Mouse (Mus musculus): Measurements from ENCODE around the gene H2al1e. TPM values are rescaled to one million over a fixed set of nuclear protein-coding genes. Genes with fewer than 3 reads are reported as not detected.
A peak's percentile ranks its signal among the peaks of the same experiment; 100 is the strongest.
"Not testable (repeated sequence)": the region's sequence is repeated elsewhere in the genome, so short reads cannot be mapped to it uniquely, and the experiment has no call there.

Gene H2al1e
- polyA plus RNA-seq (2012; rRNA removed) = not detected in 2 replicates

GRCm38 (mm10) chrX:11311634-11312033, at the start of gene H2al1e:
Gene H2al1e (plus strand): TSS chrX:11311934.
- DNase-seq (ENCODE audit: low read depth) = not testable (repeated sequence)

- DNase-seq (ENCODE audit: low read depth) = no peak
- TF ChIP-seq POLR2A (IDR thresholded peaks at IDR 0.05; ENCODE audit: borderline replicate concordance, extremely low read depth, insufficient read depth, insufficient read length, poor library complexity, severe bottlenecking) (no peak), CTCF (IDR thresholded peaks at IDR 0.05; ENCODE audit: borderline replicate concordance, extremely low read depth, insufficient read depth, insufficient read length) (no peak)
Observed at GRCm38 (mm10) chrX:11264918-11265317, 46.8 kb upstream of the H2al1e start.

- no peak for TF ChIP-seq CTCF (IDR thresholded peaks at IDR 0.05; ENCODE audit: borderline replicate concordance, extremely low read depth, insufficient read depth, insufficient read length)
- TF ChIP-seq POLR2A (IDR thresholded peaks at IDR 0.05; ENCODE audit: borderline replicate concordance, extremely low read depth, insufficient read depth, insufficient read length, poor library complexity, severe bottlenecking) = no peak
- DNase-seq (ENCODE audit: low read depth) = no peak
Observed at GRCm38 (mm10) chrX:11267791-11268190, 43.9 kb upstream of the H2al1e start.

- TF ChIP-seq POLR2A (IDR thresholded peaks at IDR 0.05; ENCODE audit: borderline replicate concordance, extremely low read depth, insufficient read depth, insufficient read length, poor library complexity, severe bottlenecking) (no peak), CTCF (IDR thresholded peaks at IDR 0.05; ENCODE audit: borderline replicate concordance, extremely low read depth, insufficient read depth, insufficient read length) (no peak)
- peak; percentile 68 for DNase-seq (ENCODE audit: low read depth)
Observed at GRCm38 (mm10) chrX:11269074-11269473, 42.7 kb upstream of the H2al1e start.

GRCm38 (mm10) chrX:11273190-11273589, 38.5 kb upstream of the H2al1e start:
- TF ChIP-seq CTCF (IDR thresholded peaks at IDR 0.05; ENCODE audit: borderline replicate concordance, extremely low read depth, insufficient read depth, insufficient read length) = no peak
- TF ChIP-seq POLR2A (IDR thresholded peaks at IDR 0.05; ENCODE audit: borderline replicate concordance, extremely low read depth, insufficient read depth, insufficient read length, poor library complexity, severe bottlenecking) = no peak
- no peak for DNase-seq (ENCODE audit: low read depth)

- no peak for DNase-seq (ENCODE audit: low read depth)
- TF ChIP-seq CTCF (IDR thresholded peaks at IDR 0.05; ENCODE audit: borderline replicate concordance, extremely low read depth, insufficient read depth, insufficient read length) = no peak
- TF ChIP-seq POLR2A (IDR thresholded peaks at IDR 0.05; ENCODE audit: borderline replicate concordance, extremely low read depth, insufficient read depth, insufficient read length, poor library complexity, severe bottlenecking) = no peak
Observed at GRCm38 (mm10) chrX:11277083-11277482, 34.7 kb upstream of the H2al1e start.

- DNase-seq (ENCODE audit: low read depth) = no peak
- TF ChIP-seq CTCF (IDR thresholded peaks at IDR 0.05; ENCODE audit: borderline replicate concordance, extremely low read depth, insufficient read depth, insufficient read length) = no peak
- TF ChIP-seq POLR2A (IDR thresholded peaks at IDR 0.05; ENCODE audit: borderline replicate concordance, extremely low read depth, insufficient read depth, insufficient read length, poor library complexity, severe bottlenecking) = no peak
Observed at GRCm38 (mm10) chrX:11280741-11281140, 31.0 kb upstream of the H2al1e start.

GRCm38 (mm10) chrX:11288306-11288882, 23.3 kb upstream of the H2al1e start:
- TF ChIP-seq CTCF (IDR thresholded peaks at IDR 0.05; ENCODE audit: borderline replicate concordance, extremely low read depth, insufficient read depth, insufficient read length) = no peak
- TF ChIP-seq POLR2A (IDR thresholded peaks at IDR 0.05; ENCODE audit: borderline replicate concordance, extremely low read depth, insufficient read depth, insufficient read length, poor library complexity, severe bottlenecking) = no peak
- DNase-seq (ENCODE audit: low read depth) = peak; percentile 22

- peak; percentile 3 for DNase-seq (ENCODE audit: low read depth)
- no peak for TF ChIP-seq CTCF (IDR thresholded peaks at IDR 0.05; ENCODE audit: borderline replicate concordance, extremely low read depth, insufficient read depth, insufficient read length)
- no peak for TF ChIP-seq POLR2A (IDR thresholded peaks at IDR 0.05; ENCODE audit: borderline replicate concordance, extremely low read depth, insufficient read depth, insufficient read length, poor library complexity, severe bottlenecking)
Observed at GRCm38 (mm10) chrX:11289244-11289643, 22.5 kb upstream of the H2al1e start.

- DNase-seq (ENCODE audit: low read depth) = not testable (repeated sequence)
Observed at GRCm38 (mm10) chrX:11298957-11299356, 12.8 kb upstream of the H2al1e start, which contains the start of gene H2al1a. Gene H2al1a (plus strand): TSS chrX:11299257.

GRCm38 (mm10) chrX:11302132-11302531, 9.6 kb upstream of the H2al1e start, which contains the start of gene H2al1b:
Gene H2al1b (plus strand): TSS chrX:11302432.
- not testable (repeated sequence) for DNase-seq (ENCODE audit: low read depth)

GRCm38 (mm10) chrX:11305355-11305754, 6.4 kb upstream of the H2al1e start, which contains the start of gene H2al1c:
Gene H2al1c (plus strand): TSS chrX:11305655.
- not testable (repeated sequence) for DNase-seq (ENCODE audit: low read depth)

- DNase-seq (ENCODE audit: low read depth) = not testable (repeated sequence)
Observed at GRCm38 (mm10) chrX:11308524-11308923, 3.2 kb upstream of the H2al1e start, which contains the start of gene H2al1d. Gene H2al1d (plus strand): TSS chrX:11308824.

- not testable (repeated sequence) for DNase-seq (ENCODE audit: low read depth)
Observed at GRCm38 (mm10) chrX:11314858-11315257, 3.1 kb downstream of the H2al1e start, which contains the start of gene H2al1f. Gene H2al1f (plus strand): TSS chrX:11315158.

GRCm38 (mm10) chrX:11317956-11318355, 6.2 kb downstream of the H2al1e start, which contains the start of gene H2al1g:
Gene H2al1g (plus strand): TSS chrX:11318256.
- DNase-seq (ENCODE audit: low read depth) = not testable (repeated sequence)

- DNase-seq (ENCODE audit: low read depth) = not testable (repeated sequence)
Observed at GRCm38 (mm10) chrX:11321192-11321591, 9.5 kb downstream of the H2al1e start, which contains the start of gene H2al1h. Gene H2al1h (plus strand): TSS chrX:11321492.

GRCm38 (mm10) chrX:11324359-11324758, 12.6 kb downstream of the H2al1e start, which contains the start of gene H2al1i:
Gene H2al1i (plus strand): TSS chrX:11324659.
- not testable (repeated sequence) for DNase-seq (ENCODE audit: low read depth)

- not testable (repeated sequence) for DNase-seq (ENCODE audit: low read depth)
Observed at GRCm38 (mm10) chrX:11327522-11327921, 15.8 kb downstream of the H2al1e start, which contains the start of gene H2al1j. Gene H2al1j (plus strand): TSS chrX:11327822.

Data from brain, embryonic 14.5 days (tissue).